Mouse (Mus musculus) forebrain, embryonic 12.5 days (tissue): ENCODE measurements around the gene Faap24. TPM values are rescaled to one million over a fixed set of nuclear protein-coding genes. Genes with fewer than 3 reads are reported as not detected.
A peak's percentile ranks its signal among the peaks of the same experiment; 100 is the strongest.

Experiments
- ATAC-seq: fragments of 200-750 bp; cut with Nextera tagmentation; 2 replicates; pipeline ENCODE4 v1.8.0; 2017; ENCODE audit warnings: moderate TSS enrichment; ENCODE audit not compliant: low FRiP score
- H3K27ac ChIP-seq: fragments of 300-500 bp; sonication (generic); 2 replicates; pipeline ENCODE4 v1.5.1; 2016; ENCODE audit warnings: mild to moderate bottlenecking
- H3K27me3 ChIP-seq: fragments of 300-500 bp; sonication (generic); 2 replicates; pipeline ENCODE4 v1.6.1; 2016; ENCODE audit warnings: mild to moderate bottlenecking
- H3K36me3 ChIP-seq: fragments of 300-500 bp; sonication (generic); replicated peaks from 2 replicates; pipeline ENCODE4 v1.6.1; 2016; ENCODE audit warnings: mild to moderate bottlenecking
- H3K4me1 ChIP-seq: fragments of 300-500 bp; sonication (generic); 2 replicates; pipeline ENCODE4 v1.6.1; 2016
- H3K4me2 ChIP-seq: fragments of 300-500 bp; sonication (generic); 2 replicates; pipeline ENCODE4 v1.6.1; 2016; ENCODE audit warnings: mild to moderate bottlenecking, moderate library complexity
- H3K4me3 ChIP-seq: fragments of 300-500 bp; sonication (generic); replicated peaks from 2 replicates; pipeline ENCODE4 v1.5.1; 2016; ENCODE audit warnings: mild to moderate bottlenecking
- H3K9ac ChIP-seq: fragments of 300-500 bp; sonication (generic); 2 replicates; pipeline ENCODE4 v1.6.1; 2016; ENCODE audit warnings: mild to moderate bottlenecking
- H3K9me3 ChIP-seq: fragments of 300-500 bp; sonication (generic); 2 replicates; pipeline ENCODE4 v1.6.1; 2016
- WGBS: fragments of 180-500 bp; shearing (Covaris S2); methylation state at CpG from one replicate; pipeline ENCODE4 v1.1.7; 2016; 5-methylcytosine and 5-hydroxymethylcytosine counted together
- polyA plus RNA-seq: library from polyadenylated mRNA; unstranded; fragments of >200 nt; fragmentation: Nextera tagmentation; extraction: Ambion mirVana; gene quantifications from 2 replicates; pipeline ENCODE4 v1.2.1, GENCODE M21; 2016

Gene Faap24
- 23.8 and 26.3 TPM in 2 replicates for polyA plus RNA-seq

- H3K27me3 ChIP-seq = no peaks in the 10 kb centered on the region
- H3K4me1 ChIP-seq = peaks cover 23% of the 10 kb centered on the region
- ATAC-seq = peak; percentile 99
- H3K36me3 ChIP-seq = peaks cover 48% of the 10 kb centered on the region
- H3K9ac ChIP-seq = peak within 1 kb of the TSS; percentile 60
- no peaks in the 10 kb centered on the region for H3K9me3 ChIP-seq
- H3K4me3 ChIP-seq = peak within 1 kb of the TSS; percentile 71
- WGBS = under 1% methylated on average over 28 of the region's 28 CpGs
- H3K4me2 ChIP-seq = peak within 1 kb of the TSS; percentile 81
- H3K27ac ChIP-seq = no peak within 1 kb of the TSS
Observed at GRCm38 (mm10) chr7:35396542-35397168, at the start of gene Faap24, which contains the start of gene Cep89. TSS of gene Faap24 (minus strand) at chr7:35396836. TSS of gene Cep89 (plus strand) at chr7:35397035.

- no peak for ATAC-seq
- peaks cover 80% of the 10 kb centered on the region for H3K36me3 ChIP-seq
Observed at GRCm38 (mm10) chr7:35435266-35435665, 38.6 kb upstream of the Faap24 start.

GRCm38 (mm10) chr7:35428146-35428545 is 31.5 kb upstream of the Faap24 start:
- no peak for ATAC-seq
- 94% methylated on average over 10 of the region's 10 CpGs for WGBS
- H3K36me3 ChIP-seq = peaks cover 85% of the 10 kb centered on the region
- no peaks in the 10 kb centered on the region for H3K4me1 ChIP-seq
- no peak overlapping the region for H3K4me3 ChIP-seq
- no peak overlapping the region for H3K4me2 ChIP-seq
- H3K9me3 ChIP-seq = no peaks in the 10 kb centered on the region
- no peak overlapping the region for H3K9ac ChIP-seq
- H3K27ac ChIP-seq = no peak overlapping the region
- no peaks in the 10 kb centered on the region for H3K27me3 ChIP-seq

More at GRCm38 (mm10) chr7:35435266-35435665, 38.6 kb upstream of the Faap24 start:
- 78% methylated on average over 9 of the region's 9 CpGs for whole genome bisulfite sequencing
- Histone ChIP-seq H3K9me3 (no peaks in the 10 kb centered on the region), H3K4me2 (no peak overlapping the region), H3K4me3 (no peak overlapping the region), H3K9ac (no peak overlapping the region), H3K4me1 (0 out of 2 replicates have a peak, but pooled peaks cover 4% of the 10 kb centered on the region), H3K27ac (no peak overlapping the region), H3K27me3 (no peaks in the 10 kb centered on the region)

GRCm38 (mm10) chr7:35423071-35423470 is 26.4 kb upstream of the Faap24 start:
- Histone ChIP-seq H3K4me3 (no peak overlapping the region), H3K36me3 (peaks cover 81% of the 10 kb centered on the region), H3K9me3 (no peaks in the 10 kb centered on the region), H3K27me3 (no peaks in the 10 kb centered on the region), H3K27ac (no peak overlapping the region), H3K4me1 (no peaks in the 10 kb centered on the region), H3K9ac (no peak overlapping the region), H3K4me2 (no peak overlapping the region)
- WGBS = 95% methylated on average over 10 of the region's 10 CpGs
- no peak for ATAC-seq

GRCm38 (mm10) chr7:35416654-35416948 is 20.0 kb upstream of the Faap24 start:
- Histone ChIP-seq H3K27ac (no peak overlapping the region), H3K36me3 (peaks cover 80% of the 10 kb centered on the region), H3K4me1 (no peaks in the 10 kb centered on the region), H3K4me2 (no peak overlapping the region), H3K4me3 (no peak overlapping the region), H3K9ac (no peak overlapping the region), H3K27me3 (no peaks in the 10 kb centered on the region), H3K9me3 (no peaks in the 10 kb centered on the region)
- WGBS = 89% methylated on average over 5 of the region's 5 CpGs
- no peak for ATAC-seq

GRCm38 (mm10) chr7:35415801-35416653 is 19.4 kb upstream of the Faap24 start:
- WGBS = 86% methylated on average over 9 of the region's 9 CpGs
- H3K9ac ChIP-seq = no peak overlapping the region
- H3K4me3 ChIP-seq = no peak overlapping the region
- no peaks in the 10 kb centered on the region for H3K4me1 ChIP-seq
- no peaks in the 10 kb centered on the region for H3K27me3 ChIP-seq
- H3K27ac ChIP-seq = no peak overlapping the region
- peaks cover 76% of the 10 kb centered on the region for H3K36me3 ChIP-seq
- H3K4me2 ChIP-seq = no peak overlapping the region
- no peak for ATAC-seq
- H3K9me3 ChIP-seq = no peaks in the 10 kb centered on the region

GRCm38 (mm10) chr7:35415226-35415625 is 18.6 kb upstream of the Faap24 start:
- WGBS = 80% methylated on average over 5 of the region's 5 CpGs
- Histone ChIP-seq H3K27me3 (no peaks in the 10 kb centered on the region), H3K9me3 (no peaks in the 10 kb centered on the region), H3K4me3 (no peak overlapping the region), H3K4me2 (no peak overlapping the region), H3K9ac (no peak overlapping the region), H3K36me3 (peaks cover 76% of the 10 kb centered on the region), H3K4me1 (no peaks in the 10 kb centered on the region), H3K27ac (no peak overlapping the region)
- no peak for ATAC-seq

- Histone ChIP-seq H3K4me2 (no peak overlapping the region), H3K9ac (no peak overlapping the region), H3K36me3 (peaks cover 74% of the 10 kb centered on the region), H3K27me3 (no peaks in the 10 kb centered on the region), H3K9me3 (no peaks in the 10 kb centered on the region), H3K27ac (no peak overlapping the region), H3K4me3 (no peak overlapping the region), H3K4me1 (peaks cover 14% of the 10 kb centered on the region)
- 89% methylated on average over 4 of the region's 4 CpGs for WGBS
- ATAC-seq = no peak
Observed at GRCm38 (mm10) chr7:35401169-35401568, 4.5 kb upstream of the Faap24 start.

GRCm38 (mm10) chr7:35395734-35396456 is 741 bp downstream of the Faap24 start:
- Histone ChIP-seq H3K4me3 (peak overlapping the region; percentile 71), H3K9ac (peak overlapping the region; percentile 60), H3K27ac (no peak overlapping the region), H3K4me1 (peaks cover 23% of the 10 kb centered on the region), H3K36me3 (peaks cover 40% of the 10 kb centered on the region), H3K9me3 (no peaks in the 10 kb centered on the region), H3K27me3 (no peaks in the 10 kb centered on the region), H3K4me2 (peak overlapping the region; percentile 81)
- 17% methylated on average over 17 of the region's 17 CpGs for WGBS
- ATAC-seq = peak; percentile 16; the same call in 1 of the 2 replicates

GRCm38 (mm10) chr7:35392935-35393334 is 3.7 kb downstream of the Faap24 start:
- WGBS = 66% methylated on average over 5 of the region's 5 CpGs
- Histone ChIP-seq H3K27me3 (no peaks in the 10 kb centered on the region), H3K36me3 (peaks cover 19% of the 10 kb centered on the region), H3K9ac (no peak overlapping the region), H3K4me1 (peaks cover 16% of the 10 kb centered on the region), H3K4me3 (no peak overlapping the region), H3K9me3 (no peaks in the 10 kb centered on the region), H3K4me2 (no peak overlapping the region), H3K27ac (no peak overlapping the region)
- ATAC-seq = no peak

GRCm38 (mm10) chr7:35388694-35389093 is 7.9 kb downstream of the Faap24 start:
- WGBS = 77% methylated on average over 6 of the region's 6 CpGs
- Histone ChIP-seq H3K9me3 (no peaks in the 10 kb centered on the region), H3K27ac (no peak overlapping the region), H3K4me2 (no peak overlapping the region), H3K4me1 (no peaks in the 10 kb centered on the region), H3K27me3 (no peaks in the 10 kb centered on the region), H3K4me3 (no peak overlapping the region), H3K36me3 (peaks cover 10% of the 10 kb centered on the region), H3K9ac (no peak overlapping the region)
- no peak for ATAC-seq

GRCm38 (mm10) chr7:35386525-35386952 is 10.1 kb downstream of the Faap24 start:
- no peaks in the 10 kb centered on the region for H3K27me3 ChIP-seq
- no peak overlapping the region for H3K9ac ChIP-seq
- H3K4me1 ChIP-seq = no peaks in the 10 kb centered on the region
- no peak for ATAC-seq
- no peaks in the 10 kb centered on the region for H3K36me3 ChIP-seq
- H3K9me3 ChIP-seq = no peaks in the 10 kb centered on the region
- 68% methylated on average over 6 of the region's 6 CpGs for WGBS
- H3K27ac ChIP-seq = no peak overlapping the region
- no peak overlapping the region for H3K4me3 ChIP-seq
- H3K4me2 ChIP-seq = no peak overlapping the region
